Mouse (Mus musculus) lung, embryonic 14.5 days (tissue): Measurements from ENCODE around the gene Gm14214. TPM values are rescaled to one million over a fixed set of nuclear protein-coding genes. Genes with fewer than 3 reads are reported as not detected.

Experiments used
- ATAC-seq: fragments of 200-750 bp; cut with Nextera tagmentation; 2 replicates; pipeline ENCODE4 v1.8.0; 2017; ENCODE audit warnings: mild to moderate bottlenecking, moderate TSS enrichment, moderate library complexity; ENCODE audit not compliant: insufficient read depth
- DNase-seq: peaks from one replicate; pipeline ENCODE4 v3.0.0-alpha.2; 2015
- H3K27ac ChIP-seq: fragments of 300-500 bp; sonication (generic); 2 replicates; pipeline ENCODE4 v1.5.1; 2014; ENCODE audit warnings: low read depth, mild to moderate bottlenecking, moderate library complexity
- H3K27me3 ChIP-seq: fragments of 300-500 bp; sonication (generic); 2 replicates; pipeline ENCODE4 v1.6.1; 2014; ENCODE audit warnings: low read length, control low read depth; ENCODE audit not compliant: insufficient read depth
- H3K36me3 ChIP-seq: fragments of 300-500 bp; sonication (generic); 2 replicates; pipeline ENCODE4 v1.6.1; 2014; ENCODE audit warnings: control low read depth; ENCODE audit not compliant: insufficient read depth
- H3K4me1 ChIP-seq: fragments of 300-500 bp; sonication (generic); 2 replicates; pipeline ENCODE4 v1.6.1; 2014; ENCODE audit warnings: antibody characterized with exemption, control low read depth; ENCODE audit not compliant: insufficient read depth
- H3K4me2 ChIP-seq: fragments of 300-500 bp; sonication (generic); 2 replicates; pipeline ENCODE4 v1.6.1; 2014; ENCODE audit warnings: mild to moderate bottlenecking
- H3K4me3 ChIP-seq: fragments of 300-500 bp; sonication (generic); 2 replicates; pipeline ENCODE4 v1.5.1; 2014; ENCODE audit warnings: low read depth, low read length
- H3K9ac ChIP-seq: fragments of 300-500 bp; sonication (generic); 2 replicates; pipeline ENCODE4 v1.6.1; 2014
- H3K9me3 ChIP-seq: fragments of 300-500 bp; sonication (generic); 2 replicates; pipeline ENCODE4 v1.6.1; 2016; ENCODE audit warnings: low read depth, low read length, control low read depth
- CTCF ChIP-seq: IDR thresholded peaks from 2 replicates; pipeline ENCODE4 v1.5.1; 2016; ENCODE audit warnings: antibody characterized with exemption, low read depth
- WGBS: fragments of 180-500 bp; shearing (Covaris S2); extraction: QIAGEN DNeasy Blood & Tissue Kit; methylation state at CpG from one replicate; pipeline ENCODE4 v1.1.7; 2014; 5-methylcytosine and 5-hydroxymethylcytosine counted together
- polyA plus RNA-seq: library from polyadenylated mRNA; unstranded; fragments of >200 nt; fragmentation: Nextera tagmentation; extraction: Ambion mirVana; gene quantifications from 2 replicates; pipeline ENCODE4 v1.2.1, GENCODE M21; 2014

The Gm14214 gene
- polyA plus RNA-seq, 1 experiment from 2014 or later: not detected

DNA sequence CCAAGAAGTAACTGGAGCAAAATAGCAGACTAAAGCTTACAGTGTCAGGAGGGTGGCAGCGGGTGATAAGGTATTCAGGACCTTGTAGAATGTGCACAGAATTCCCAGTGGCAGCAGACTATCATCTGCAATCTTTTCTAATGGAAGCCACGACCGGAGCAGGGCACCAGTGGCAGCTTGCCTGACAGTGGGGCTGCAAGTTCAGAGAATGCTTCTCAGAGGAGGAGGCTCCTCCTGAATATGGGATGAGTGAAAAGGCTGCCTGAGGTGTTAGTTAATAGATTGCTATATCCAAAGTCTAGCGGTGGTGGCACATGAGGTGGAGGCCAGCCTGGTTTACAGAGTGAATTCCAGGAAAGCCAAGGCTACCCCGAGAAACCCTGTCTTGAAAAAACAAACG lies 19.6 kb upstream of the Gm14214 start:
- TF ChIP-seq CTCF: no peak
- Histone ChIP-seq H3K27me3 (no peaks in the 10 kb centered on the region), H3K9ac (no peak overlapping the region), H3K36me3 (0 out of 2 replicates have a peak, but pooled peaks cover 3% of the 10 kb centered on the region), H3K9me3 (no peaks in the 10 kb centered on the region), H3K4me2 (no peak overlapping the region), H3K27ac (no peak overlapping the region), H3K4me3 (no peak overlapping the region), H3K4me1 (peaks cover 16% of the 10 kb centered on the region)
- 48% methylated on average over 6 of the region's 6 CpGs for WGBS
- ATAC-seq (no peak), DNase-seq (no peak)

- Histone ChIP-seq H3K4me3 (no peak overlapping the region), H3K4me1 (peaks cover 3% of the 10 kb centered on the region; the same call in 1 of the 2 replicates), H3K27me3 (no peaks in the 10 kb centered on the region), H3K9me3 (no peaks in the 10 kb centered on the region), H3K27ac (no peak overlapping the region), H3K36me3 (no peaks in the 10 kb centered on the region), H3K9ac (no peak overlapping the region), H3K4me2 (no peak overlapping the region)
- no peak for ATAC-seq
- WGBS: 61% methylated on average over 11 of the region's 11 CpGs
- no peak for DNase-seq
- no peak for TF ChIP-seq CTCF
These were observed 16.9 kb upstream of the Gm14214 start for GRCm38 (mm10) chr2:154786776-154787175.

DNA sequence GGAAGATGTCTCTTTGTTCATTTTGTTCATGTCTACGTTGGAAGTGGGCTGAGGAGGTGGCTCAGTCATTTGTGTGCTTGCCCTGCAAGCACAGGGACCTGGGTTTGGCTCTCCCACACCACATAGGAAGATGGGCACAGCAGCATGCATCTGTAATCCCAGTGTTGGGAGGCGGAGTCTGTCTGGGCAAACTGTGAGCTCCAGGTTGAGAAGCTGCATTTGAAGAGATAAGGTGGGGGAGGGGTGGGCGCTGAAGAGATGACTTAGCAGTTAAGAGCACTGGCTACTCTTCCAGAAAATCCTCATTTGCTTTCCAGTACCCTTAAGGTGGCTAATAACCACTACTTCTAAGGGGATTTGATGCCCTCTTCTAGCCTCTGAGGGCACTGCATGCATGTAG lies 16.4 kb upstream of the Gm14214 start:
- no peak for DNase-seq
- no peak overlapping the region for H3K9ac ChIP-seq
- H3K4me3 ChIP-seq: no peak overlapping the region
- no peak overlapping the region for H3K27ac ChIP-seq
- peaks cover 3% of the 10 kb centered on the region; the same call in 1 of the 2 replicates for H3K4me1 ChIP-seq
- TF ChIP-seq CTCF: no peak
- H3K27me3 ChIP-seq: no peaks in the 10 kb centered on the region
- 43% methylated on average over 3 of the region's 3 CpGs for WGBS
- H3K36me3 ChIP-seq: no peaks in the 10 kb centered on the region
- H3K9me3 ChIP-seq: no peaks in the 10 kb centered on the region
- no peak overlapping the region for H3K4me2 ChIP-seq
- ATAC-seq: no peak

- no peak for TF ChIP-seq CTCF
- no peak overlapping the region for H3K4me2 ChIP-seq
- WGBS: 63% methylated on average over 3 of the region's 3 CpGs
These were observed 15.5 kb upstream of the Gm14214 start for GRCm38 (mm10) chr2:154785284-154785683.

DNA sequence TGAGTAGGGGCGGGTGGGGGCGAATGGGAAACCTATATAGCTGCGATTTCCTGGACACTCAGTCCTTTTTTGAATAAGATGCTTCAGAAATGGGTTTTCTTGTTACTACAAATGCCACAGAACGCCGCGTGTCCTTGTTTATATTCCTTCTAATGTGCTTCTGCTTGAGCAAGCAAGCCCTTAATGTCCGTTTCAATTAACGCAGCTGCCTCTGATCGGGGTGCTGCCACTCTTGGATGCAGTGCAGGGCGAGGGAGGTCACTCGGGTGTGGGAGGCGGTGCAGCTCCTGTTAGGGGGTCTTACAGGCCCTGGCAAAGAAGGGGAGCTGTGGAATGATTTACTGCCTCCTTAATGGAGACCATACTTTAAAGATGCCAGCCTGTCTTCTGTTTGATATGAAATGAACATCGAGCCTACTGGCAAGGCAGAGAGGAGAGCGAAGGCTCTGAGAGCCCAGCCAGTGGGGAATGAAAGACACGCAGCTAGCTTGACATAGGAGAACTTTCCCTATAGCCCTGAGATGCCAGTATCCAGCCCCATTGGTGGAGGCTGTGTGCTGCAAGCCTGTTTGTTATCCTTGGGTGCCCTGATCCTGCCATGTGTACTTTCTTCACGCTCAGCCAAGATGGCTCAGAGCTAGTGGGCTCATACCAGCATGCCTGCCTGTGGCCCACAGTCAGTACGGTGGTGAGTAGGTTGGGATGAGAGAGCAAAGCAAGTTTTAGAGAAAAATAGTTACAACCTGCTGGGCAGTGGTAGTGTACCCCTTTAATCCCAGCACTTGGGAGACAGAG lies 13.2 kb upstream of the Gm14214 start:
- no peak overlapping the region for H3K4me2 ChIP-seq
- TF ChIP-seq CTCF: no peak
- no peak overlapping the region for H3K9ac ChIP-seq
- H3K4me1 ChIP-seq: peaks cover 3% of the 10 kb centered on the region; the same call in 1 of the 2 replicates
- 63% methylated on average over 17 of the region's 17 CpGs for WGBS
- no peaks in the 10 kb centered on the region for H3K36me3 ChIP-seq
- no peak overlapping the region for H3K4me3 ChIP-seq
- ATAC-seq (no peak), DNase-seq (no peak)
- H3K27me3 ChIP-seq: no peaks in the 10 kb centered on the region
- H3K27ac ChIP-seq: no peak overlapping the region
- no peaks in the 10 kb centered on the region for H3K9me3 ChIP-seq

More at GRCm38 (mm10) chr2:154785284-154785683, 15.5 kb upstream of the Gm14214 start:
- no peaks in the 10 kb centered on the region for H3K27me3 ChIP-seq
- DNase-seq (no peak), ATAC-seq (no peak)
- H3K4me1 ChIP-seq: peaks cover 3% of the 10 kb centered on the region; the same call in 1 of the 2 replicates
- no peak overlapping the region for H3K4me3 ChIP-seq
- H3K9me3 ChIP-seq: no peaks in the 10 kb centered on the region
- H3K27ac ChIP-seq: no peak overlapping the region
- no peak overlapping the region for H3K9ac ChIP-seq
- no peaks in the 10 kb centered on the region for H3K36me3 ChIP-seq

DNA sequence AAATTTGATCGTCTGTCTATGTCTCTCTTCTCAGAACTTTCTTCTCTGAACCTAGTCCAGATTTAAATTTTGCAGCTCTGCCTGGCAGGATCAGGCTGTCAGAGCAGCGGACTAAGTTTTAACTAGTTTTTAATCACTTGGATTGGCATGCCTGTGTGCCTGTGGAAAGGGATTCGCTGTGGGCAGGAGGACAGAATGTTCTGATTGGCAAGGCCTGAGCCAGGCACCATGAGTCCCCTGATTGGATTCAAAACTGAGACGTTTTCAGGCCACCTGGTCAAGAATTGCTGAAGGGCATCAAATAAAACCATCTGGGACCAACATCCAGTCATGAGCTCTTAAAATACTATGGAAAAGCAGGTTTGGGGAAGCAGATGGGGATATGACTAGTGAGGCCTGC lies 12.5 kb upstream of the Gm14214 start:
- H3K27ac ChIP-seq: no peak overlapping the region
- WGBS: 70% methylated on average over 4 of the region's 4 CpGs
- peaks cover 3% of the 10 kb centered on the region; the same call in 1 of the 2 replicates for H3K4me1 ChIP-seq

GRCm38 (mm10) chr2:154779648-154780047 lies 9.8 kb upstream of the Gm14214 start:
- WGBS: 41% methylated on average over 3 of the region's 3 CpGs
- no peak for DNase-seq
- Histone ChIP-seq H3K27ac (no peak overlapping the region), H3K36me3 (no peaks in the 10 kb centered on the region), H3K4me1 (no peaks in the 10 kb centered on the region), H3K27me3 (no peaks in the 10 kb centered on the region), H3K4me2 (no peak overlapping the region), H3K9ac (no peak overlapping the region), H3K9me3 (no peaks in the 10 kb centered on the region), H3K4me3 (no peak overlapping the region)
- no peak for ATAC-seq
- TF ChIP-seq CTCF: no peak

More for the DNA sequence above, 12.5 kb upstream of the Gm14214 start:
- ATAC-seq (no peak), DNase-seq (no peak)
- H3K9ac ChIP-seq: no peak overlapping the region
- H3K9me3 ChIP-seq: no peaks in the 10 kb centered on the region
- no peak overlapping the region for H3K4me3 ChIP-seq
- H3K36me3 ChIP-seq: no peaks in the 10 kb centered on the region
- no peak for TF ChIP-seq CTCF
- no peaks in the 10 kb centered on the region for H3K27me3 ChIP-seq
- no peak overlapping the region for H3K4me2 ChIP-seq
